In genomic region chr15:96768301-96768993, GRCm38 (mm10) we compare ENCODE assay signal across 9 mouse cellular contexts.
DNase-seq lines count a peak whose midpoint lies in the region; ATAC-seq lines count a peak whose summit lies in the region.
"Had no signal": no experiment of that assay in that cellular context is flagged by ENCODE, and none has a peak within 500 bp of the region (broad histone marks: within the 10 kb centered on the region; RNA-seq: fewer than 3 reads in every experiment).

No protein-coding gene starts in this region.

- no peaks in the 10 kb centered on the region for H3K27me3 ChIP-seq in intestine, embryonic 14.5 days (replicated peaks; ENCODE audit: control insufficient read depth, insufficient read depth, low read length)
- H3K27me3 ChIP-seq: hindbrain, embryonic 12.5 days had no signal

- WGBS in intestine, embryonic 14.5 days = 73% methylated on average over 19 of the region's 19 CpGs

- H3K9ac ChIP-seq in intestine, embryonic 14.5 days (ENCODE audit: low read length) = no peak overlapping the region
- H3K9ac ChIP-seq: hindbrain, embryonic 12.5 days had no signal

- H3K36me3 ChIP-seq in intestine, embryonic 14.5 days (ENCODE audit: control insufficient read depth, insufficient read depth, low read length) = no peaks in the 10 kb centered on the region
- H3K36me3 ChIP-seq: hindbrain, embryonic 12.5 days had no signal

- DNase-seq in adrenal gland, postnatal 14 days = peak; percentile 37
- no peak for DNase-seq in adrenal gland, adult 18-20 months (ENCODE audit: low spot score in 2 of 2)
- DNase-seq in right cerebral cortex, adult 18-20 months = peak; percentile 2
- DNase-seq in right cerebral cortex, postnatal 36 days (ENCODE audit: low spot score in 2 of 2) = no peak
- no peak for DNase-seq in intestine, embryonic 14.5 days (ENCODE audit: low spot score)
- peak; percentile 59 for DNase-seq in testis, postnatal 14 days (ENCODE audit: low spot score)
- no peak for DNase-seq in urinary bladder, postnatal 10 days (ENCODE audit: low spot score)

- H3K4me3 ChIP-seq in intestine, embryonic 14.5 days (ENCODE audit: low read depth, low read length) = no peak overlapping the region
- H3K4me3 ChIP-seq: hindbrain, embryonic 12.5 days had no signal

- no peak overlapping the region for H3K4me2 ChIP-seq in intestine, embryonic 14.5 days (ENCODE audit: low read length)
- H3K4me2 ChIP-seq: hindbrain, embryonic 12.5 days had no signal

- no peaks in the 10 kb centered on the region for H3K9me3 ChIP-seq in intestine, embryonic 14.5 days (ENCODE audit: control insufficient read depth, low read length)
- H3K9me3 ChIP-seq: hindbrain, embryonic 12.5 days had no signal

- 0 out of 2 replicates have a peak, but pooled peaks have one; percentile 53 for ATAC-seq in intestine, embryonic 14.5 days (replicated peaks; ENCODE audit: low FRiP score, low TSS enrichment, low read depth)
- no peak for ATAC-seq in inflammation-experienced regulatory T-cells, adult 6 months

- no peaks in the 10 kb centered on the region for H3K4me1 ChIP-seq in intestine, embryonic 14.5 days (replicated peaks; ENCODE audit: control insufficient read depth, insufficient read depth, low read length)

- H3K27ac ChIP-seq in intestine, embryonic 14.5 days (ENCODE audit: low read depth) = no peak overlapping the region
- H3K27ac ChIP-seq: hindbrain, embryonic 12.5 days had no signal

Comparison
In these comparisons a context has a peak if more than half of its experiments do, and no peak if none do; other contexts are left out.
1. DNase-seq: peak in adrenal gland, postnatal 14 days (single experiment), right cerebral cortex, adult 18-20 months (single experiment) and testis, postnatal 14 days (single experiment); none in adrenal gland, adult 18-20 months (0 of 2), right cerebral cortex, postnatal 36 days (0 of 2), intestine, embryonic 14.5 days (single experiment) and urinary bladder, postnatal 10 days (single experiment).